ENCODE assay signal across 9 mouse cellular contexts in genomic region chr5:65858898-65859297, GRCm38 (mm10). TPM values are rescaled to one million over a fixed set of nuclear protein-coding genes. Genes with fewer than 3 reads are reported as not detected.
DNase-seq lines count a peak whose midpoint lies in the region; ATAC-seq and TF ChIP-seq lines count a peak whose summit lies in the region.
"Had no signal": no experiment of that assay in that cellular context is flagged by ENCODE, and none has a peak within 500 bp of the region (broad histone marks: within the 10 kb centered on the region; RNA-seq: fewer than 3 reads in every experiment).

No protein-coding gene starts in this region.

- no peak overlapping the region for H3K4me3 ChIP-seq in forebrain, postnatal 0 days (ENCODE audit: low read depth, low read length)
- H3K4me3 ChIP-seq in forebrain, embryonic 11.5 days (ENCODE audit: low read depth, low read length), result no peak overlapping the region
- H3K4me3 ChIP-seq in stomach, embryonic 16.5 days (replicated peaks; ENCODE audit: low read length), result no peak overlapping the region
- H3K4me3 ChIP-seq: left cerebral cortex, adult 2 months had no signal

- no peak overlapping the region for H3K27ac ChIP-seq in forebrain, postnatal 0 days (ENCODE audit: low read depth, low read length)
- H3K27ac ChIP-seq in forebrain, embryonic 11.5 days (ENCODE audit: low read depth, low read length), result no peak overlapping the region
- peak overlapping the region; percentile 29 for H3K27ac ChIP-seq in stomach, embryonic 16.5 days (ENCODE audit: low read length)
- H3K27ac ChIP-seq: left cerebral cortex, adult 2 months had no signal

- H3K9ac ChIP-seq in forebrain, postnatal 0 days, result no peak overlapping the region
- H3K9ac ChIP-seq in forebrain, embryonic 11.5 days (ENCODE audit: low read length), result no peak overlapping the region
- H3K9ac ChIP-seq in stomach, embryonic 16.5 days (ENCODE audit: low read length), result no peak overlapping the region

- H3K36me3 ChIP-seq in forebrain, postnatal 0 days (ENCODE audit: insufficient read depth), result no peaks in the 10 kb centered on the region
- H3K36me3 ChIP-seq in forebrain, embryonic 11.5 days (ENCODE audit: control insufficient read depth, insufficient read depth, low read length), result no peaks in the 10 kb centered on the region
- H3K36me3 ChIP-seq in stomach, embryonic 16.5 days (ENCODE audit: control insufficient read depth, insufficient read depth, low read length), result no peaks in the 10 kb centered on the region

- H3K27me3 ChIP-seq in forebrain, postnatal 0 days (ENCODE audit: insufficient read depth, low read length), result no peaks in the 10 kb centered on the region
- no peaks in the 10 kb centered on the region for H3K27me3 ChIP-seq in forebrain, embryonic 11.5 days (ENCODE audit: control insufficient read depth, insufficient read depth, low read length)
- no peaks in the 10 kb centered on the region for H3K27me3 ChIP-seq in stomach, embryonic 16.5 days (ENCODE audit: control insufficient read depth, insufficient read depth, low read length)

- H3K4me1 ChIP-seq in forebrain, postnatal 0 days (ENCODE audit: insufficient read depth), result no peaks in the 10 kb centered on the region
- H3K4me1 ChIP-seq in forebrain, embryonic 11.5 days (replicated peaks; ENCODE audit: control insufficient read depth, insufficient read depth, low read length), result no peaks in the 10 kb centered on the region
- peaks cover 6% of the 10 kb centered on the region for H3K4me1 ChIP-seq in stomach, embryonic 16.5 days (ENCODE audit: control insufficient read depth, insufficient read depth, low read length)

- no peak overlapping the region for H3K4me2 ChIP-seq in forebrain, postnatal 0 days (ENCODE audit: low read depth)
- H3K4me2 ChIP-seq in forebrain, embryonic 11.5 days (ENCODE audit: low read depth, low read length, severe bottlenecking), result no peak overlapping the region
- H3K4me2 ChIP-seq in stomach, embryonic 16.5 days (ENCODE audit: low read depth, low read length), result peak overlapping the region; percentile 16; the same call in 1 of the 2 replicates

- peak; percentile 25 for ATAC-seq in forebrain, postnatal 0 days
- no peak for ATAC-seq in forebrain, embryonic 11.5 days (replicated peaks; ENCODE audit: low FRiP score)
- no peak for ATAC-seq in stomach, embryonic 16.5 days (ENCODE audit: insufficient read depth, low FRiP score)

- DNase-seq in forebrain, postnatal 0 days, result peak; percentile 9
- DNase-seq in forebrain, embryonic 11.5 days (ENCODE audit: low spot score), result no peak
- DNase-seq in kidney, postnatal 4 days, result peak; percentile 8 to 37
- no peak for DNase-seq in kidney, adult 9 months
- peak; percentile 54 for DNase-seq in induced T-regulatory cell, adult 2 months (ENCODE audit: low read depth)
- DNase-seq in cerebellum, adult 11-12 months, result no peak
- no peak for DNase-seq in ovary, adult 18-20 months (ENCODE audit: low spot score)

- H3K9me3 ChIP-seq in forebrain, postnatal 0 days (ENCODE audit: low read length), result no peaks in the 10 kb centered on the region
- no peaks in the 10 kb centered on the region for H3K9me3 ChIP-seq in forebrain, embryonic 11.5 days (ENCODE audit: control insufficient read depth, low read length)
- no peaks in the 10 kb centered on the region for H3K9me3 ChIP-seq in stomach, embryonic 16.5 days (replicated peaks; ENCODE audit: control insufficient read depth, low read length)

- WGBS in forebrain, postnatal 0 days, result 62% methylated on average over 12 of the region's 12 CpGs
- WGBS in forebrain, embryonic 11.5 days, result 82% methylated on average over 12 of the region's 12 CpGs
- 28% methylated on average over 12 of the region's 12 CpGs for WGBS in stomach, embryonic 16.5 days

- TF ChIP-seq CTCF in forebrain, postnatal 0 days (IDR thresholded peaks at IDR 0.05; ENCODE audit: low read depth), result no peak

RNA-seq across cellular contexts. Expression of gene Rhoh, which starts 2.1 kb away (rescaled TPM):
- 1.00 and 4.5 TPM in 2 replicates for total RNA-seq in forebrain, postnatal 0 days (2014; rRNA removed)
- polyA plus RNA-seq in forebrain, postnatal 0 days (2015; fragmentation: Nextera tagmentation; extraction: Ambion mirVana), result 0.25 and 0.54 TPM in 2 replicates
- 0.07 and 0.09 TPM in 2 replicates for polyA plus RNA-seq in forebrain, embryonic 11.5 days (2014; fragmentation: Nextera tagmentation; extraction: Ambion mirVana)
- polyA plus RNA-seq in stomach, embryonic 16.5 days (2015; fragmentation: Nextera tagmentation; extraction: Ambion mirVana), result 1.1 and 1.4 TPM in 2 replicates

Comparison
In these comparisons a context has a peak if more than half of its experiments do, and no peak if none do; other contexts are left out.
1. DNase-seq: peak in forebrain, postnatal 0 days (single experiment), kidney, postnatal 4 days (2 of 2) and induced T-regulatory cell, adult 2 months (single experiment); none in forebrain, embryonic 11.5 days (single experiment), kidney, adult 9 months (single experiment), cerebellum, adult 11-12 months (single experiment) and ovary, adult 18-20 months (single experiment).